Mouse (Mus musculus) yolk sac, embryonic 10.5 days (tissue): ENCODE measurements around the gene Brd9.
"Not testable (repeated sequence)": the region's sequence is repeated elsewhere in the genome, so short reads cannot be mapped to it uniquely, and the experiment has no call there.

Experiments used
- DNase-seq: peaks from one replicate; pipeline ENCODE4 v3.0.0-alpha.2; 2017; ENCODE audit warnings: low spot score

Brd9 gene

GRCm38 (mm10) chr13:73990761-73991160, 53.1 kb downstream of the Brd9 start:
- DNase-seq: no peak

- no peak for DNase-seq
Observed at GRCm38 (mm10) chr13:73991267-73991666, 53.7 kb downstream of the Brd9 start.

GRCm38 (mm10) chr13:73996456-73996855, 58.8 kb downstream of the Brd9 start:
- DNase-seq: no peak

GRCm38 (mm10) chr13:74000519-74000918, 62.9 kb downstream of the Brd9 start:
- no peak for DNase-seq

GRCm38 (mm10) chr13:74000961-74001360, 63.4 kb downstream of the Brd9 start:
- DNase-seq: no peak

GRCm38 (mm10) chr13:74001492-74001891, 63.9 kb downstream of the Brd9 start:
- no peak for DNase-seq

GRCm38 (mm10) chr13:74006881-74007280, 69.3 kb downstream of the Brd9 start:
- DNase-seq: not testable (repeated sequence)

- DNase-seq: not testable (repeated sequence)
Observed at GRCm38 (mm10) chr13:74008216-74008615, 70.6 kb downstream of the Brd9 start.

GRCm38 (mm10) chr13:74008948-74009718, 71.5 kb downstream of the Brd9 start, which contains the start of gene Tppp:
Gene Tppp (plus strand): TSS chr13:74009407.
- peak; percentile 91 for DNase-seq

GRCm38 (mm10) chr13:74009791-74010614, 72.4 kb downstream of the Brd9 start:
- DNase-seq: peak; percentile 33
